Mouse (Mus musculus): ENCODE data around the gene Proz.

Gene Proz

GRCm38 (mm10) chr8:13107990-13108638 is 47.4 kb downstream of the Proz start:
- DNase-seq: no peak

GRCm38 (mm10) chr8:13108967-13109366 is 48.3 kb downstream of the Proz start:
- DNase-seq: no peak

GRCm38 (mm10) chr8:13109416-13109960 is 48.8 kb downstream of the Proz start:
- no peak for DNase-seq

GRCm38 (mm10) chr8:13111917-13112316 is 51.2 kb downstream of the Proz start:
- no peak for DNase-seq

GRCm38 (mm10) chr8:13113232-13113631 is 52.5 kb downstream of the Proz start:
- DNase-seq: no peak

- DNase-seq: no peak
Measured at GRCm38 (mm10) chr8:13117096-13117495, 56.4 kb downstream of the Proz start.

GRCm38 (mm10) chr8:13118516-13118915 is 57.8 kb downstream of the Proz start:
- DNase-seq: no peak

GRCm38 (mm10) chr8:13120882-13121665 is 60.4 kb downstream of the Proz start:
- DNase-seq: no peak

GRCm38 (mm10) chr8:13122887-13123421 is 62.2 kb downstream of the Proz start:
- DNase-seq: no peak

- no peak for DNase-seq
Measured at GRCm38 (mm10) chr8:13124897-13125296, 64.2 kb downstream of the Proz start.

Data from B cell, adult 2 months (primary cell).